Mouse (Mus musculus): ENCODE measurements around the gene Fubp1. TPM values are rescaled to one million over a fixed set of nuclear protein-coding genes. Genes with fewer than 3 reads are reported as not detected.

Fubp1 gene
- polyA plus RNA-seq, 1 experiment from 2014 or later = 53.0 TPM

- Histone ChIP-seq H3K36me3 (ENCODE audit: control insufficient read depth, insufficient read depth) (no peaks in the 10 kb centered on the region), H3K4me3 (ENCODE audit: low read depth, low read length) (peak within 1 kb of the TSS; percentile 60), H3K9me3 (replicated peaks; ENCODE audit: control insufficient read depth, low read length) (no peaks in the 10 kb centered on the region), H3K4me1 (ENCODE audit: control insufficient read depth, low read depth, low read length) (peaks cover 6% of the 10 kb centered on the region), H3K27me3 (ENCODE audit: control insufficient read depth, insufficient read depth, low read depth, low read length) (peaks cover 56% of the 10 kb centered on the region), H3K4me2 (ENCODE audit: low read depth, low read length) (peak within 1 kb of the TSS; percentile 62), H3K27ac (ENCODE audit: low read length) (no peak within 1 kb of the TSS), H3K9ac (ENCODE audit: low read depth, low read length) (peak within 1 kb of the TSS; percentile 54)
- ATAC-seq (ENCODE audit: low read depth) = no peak
- WGBS (ENCODE audit: insufficient replicate concordance) = 9% methylated on average over 13 of the region's 13 CpGs
These were observed 55.8 kb downstream of the Fubp1 start, which contains the start of gene Nexn for GRCm38 (mm10) chr3:152266036-152266421. Nexn (minus strand) TSS chr3:152266350.

DNA sequence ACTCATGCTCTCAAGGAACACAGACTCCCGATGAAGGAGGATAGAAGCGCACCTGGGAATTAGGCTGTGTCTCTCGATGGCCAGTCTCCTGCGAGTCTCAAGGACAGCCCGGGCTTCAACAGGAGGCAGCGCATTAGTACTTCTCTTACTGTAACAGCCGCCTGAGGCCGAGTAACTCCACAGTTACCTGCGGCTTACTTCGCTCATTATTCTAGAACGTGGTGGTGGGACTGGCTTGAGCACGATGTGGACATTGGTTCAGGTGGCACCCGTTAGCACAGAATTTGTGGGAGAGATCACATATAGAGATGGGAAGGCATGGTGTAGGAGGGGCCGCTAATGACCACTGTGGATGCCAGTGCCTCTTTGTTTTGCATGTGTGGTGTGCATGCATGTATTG is 57.9 kb downstream of the Fubp1 start:
- no peak overlapping the region for H3K9ac ChIP-seq (ENCODE audit: low read depth, low read length)
- no peak overlapping the region for H3K4me2 ChIP-seq (ENCODE audit: low read depth, low read length)
- H3K27me3 ChIP-seq (ENCODE audit: control insufficient read depth, insufficient read depth, low read depth, low read length) = peaks cover 50% of the 10 kb centered on the region
- peaks cover 2% of the 10 kb centered on the region; the same call in 1 of the 2 replicates for H3K4me1 ChIP-seq (ENCODE audit: control insufficient read depth, low read depth, low read length)
- ATAC-seq (ENCODE audit: low read depth) = no peak
- no peak overlapping the region for H3K4me3 ChIP-seq (ENCODE audit: low read depth, low read length)
- H3K36me3 ChIP-seq (ENCODE audit: control insufficient read depth, insufficient read depth) = no peaks in the 10 kb centered on the region
- WGBS (ENCODE audit: insufficient replicate concordance) = 78% methylated on average over 14 of the region's 14 CpGs
- H3K9me3 ChIP-seq (replicated peaks; ENCODE audit: control insufficient read depth, low read length) = no peaks in the 10 kb centered on the region
- no peak overlapping the region for H3K27ac ChIP-seq (ENCODE audit: low read length)

GRCm38 (mm10) chr3:152271071-152271710 is 61.0 kb downstream of the Fubp1 start:
- Histone ChIP-seq H3K36me3 (ENCODE audit: control insufficient read depth, insufficient read depth) (no peaks in the 10 kb centered on the region), H3K27me3 (ENCODE audit: control insufficient read depth, insufficient read depth, low read depth, low read length) (peaks cover 21% of the 10 kb centered on the region), H3K27ac (ENCODE audit: low read length) (no peak overlapping the region), H3K4me1 (ENCODE audit: control insufficient read depth, low read depth, low read length) (no peaks in the 10 kb centered on the region; the same call in 1 of the 2 replicates), H3K9me3 (replicated peaks; ENCODE audit: control insufficient read depth, low read length) (no peaks in the 10 kb centered on the region), H3K4me3 (ENCODE audit: low read depth, low read length) (no peak overlapping the region), H3K9ac (ENCODE audit: low read depth, low read length) (no peak overlapping the region), H3K4me2 (ENCODE audit: low read depth, low read length) (no peak overlapping the region)
- WGBS (ENCODE audit: insufficient replicate concordance) = 79% methylated on average over 10 of the region's 10 CpGs
- no peak for ATAC-seq (ENCODE audit: low read depth)

GRCm38 (mm10) chr3:152271876-152272275 is 61.7 kb downstream of the Fubp1 start:
- H3K4me2 ChIP-seq (ENCODE audit: low read depth, low read length) = no peak overlapping the region
- no peaks in the 10 kb centered on the region for H3K9me3 ChIP-seq (replicated peaks; ENCODE audit: control insufficient read depth, low read length)
- no peaks in the 10 kb centered on the region for H3K36me3 ChIP-seq (ENCODE audit: control insufficient read depth, insufficient read depth)
- no peak for ATAC-seq (ENCODE audit: low read depth)
- no peak overlapping the region for H3K9ac ChIP-seq (ENCODE audit: low read depth, low read length)
- H3K4me3 ChIP-seq (ENCODE audit: low read depth, low read length) = no peak overlapping the region
- WGBS (ENCODE audit: insufficient replicate concordance) = 69% methylated on average over 6 of the region's 6 CpGs
- H3K4me1 ChIP-seq (ENCODE audit: control insufficient read depth, low read depth, low read length) = no peaks in the 10 kb centered on the region
- no peak overlapping the region for H3K27ac ChIP-seq (ENCODE audit: low read length)
- H3K27me3 ChIP-seq (ENCODE audit: control insufficient read depth, insufficient read depth, low read depth, low read length) = peaks cover 15% of the 10 kb centered on the region

DNA sequence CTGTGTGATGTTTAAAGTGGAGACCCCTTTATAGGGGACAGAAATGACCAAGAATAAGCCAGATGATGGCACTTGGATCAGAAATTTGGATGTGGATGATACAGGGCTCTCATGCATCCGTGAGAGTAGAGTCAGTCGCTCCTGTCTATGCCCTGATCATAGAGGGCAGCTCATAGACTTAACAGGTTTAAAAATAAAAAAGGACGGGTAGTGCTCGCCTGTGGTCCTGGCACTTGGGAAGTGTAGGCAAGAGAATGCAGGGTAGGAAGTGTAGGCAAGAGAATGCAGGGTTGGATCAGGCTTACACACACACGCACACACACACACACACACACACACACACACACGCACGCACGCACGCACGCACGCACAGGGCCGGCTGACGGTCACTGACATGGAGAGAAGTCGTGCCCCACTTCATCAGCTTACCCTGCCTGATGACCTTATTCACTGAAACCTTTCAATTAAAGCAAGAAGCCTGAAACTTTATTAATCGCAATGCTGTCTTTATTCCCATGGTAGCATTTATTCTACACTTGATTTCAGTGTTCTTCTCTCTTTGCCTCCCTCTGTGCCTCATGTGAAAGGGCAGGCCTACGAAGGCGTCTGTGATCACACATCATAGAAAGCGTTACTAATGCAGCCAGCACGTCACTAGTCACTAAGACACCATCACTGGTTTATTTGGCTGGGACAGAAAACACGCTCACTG is 62.9 kb downstream of the Fubp1 start:
- Histone ChIP-seq H3K36me3 (ENCODE audit: control insufficient read depth, insufficient read depth) (no peaks in the 10 kb centered on the region), H3K9ac (ENCODE audit: low read depth, low read length) (no peak overlapping the region), H3K9me3 (replicated peaks; ENCODE audit: control insufficient read depth, low read length) (no peaks in the 10 kb centered on the region), H3K27ac (ENCODE audit: low read length) (no peak overlapping the region), H3K4me1 (ENCODE audit: control insufficient read depth, low read depth, low read length) (no peaks in the 10 kb centered on the region), H3K4me3 (ENCODE audit: low read depth, low read length) (no peak overlapping the region), H3K27me3 (ENCODE audit: control insufficient read depth, insufficient read depth, low read depth, low read length) (peaks cover 3% of the 10 kb centered on the region), H3K4me2 (ENCODE audit: low read depth, low read length) (no peak overlapping the region)
- ATAC-seq (ENCODE audit: low read depth) = no peak
- 81% methylated on average over 19 of the region's 20 CpGs for WGBS (ENCODE audit: insufficient replicate concordance)

DNA sequence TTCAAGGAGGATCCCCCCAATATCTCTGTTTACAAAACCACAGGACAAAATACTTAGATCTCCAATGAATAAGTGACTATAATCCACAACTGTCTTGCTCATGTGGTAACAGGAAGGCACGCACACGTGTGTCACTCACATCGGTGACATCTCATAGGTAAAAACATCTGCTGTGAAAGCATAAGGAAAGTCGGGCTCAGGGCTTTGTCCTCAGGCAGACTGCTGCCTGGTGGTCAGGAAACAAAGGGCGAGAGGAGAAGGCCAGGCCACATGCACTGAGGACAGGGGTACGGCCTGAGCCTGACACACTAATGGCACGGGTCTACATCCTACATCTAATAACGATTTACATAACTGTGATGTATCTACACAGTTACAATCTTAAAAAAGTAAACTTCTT is 64.8 kb downstream of the Fubp1 start:
- H3K4me1 ChIP-seq (ENCODE audit: control insufficient read depth, low read depth, low read length) = no peaks in the 10 kb centered on the region
- H3K4me2 ChIP-seq (ENCODE audit: low read depth, low read length) = no peak overlapping the region
- ATAC-seq (ENCODE audit: low read depth) = no peak
- no peaks in the 10 kb centered on the region for H3K9me3 ChIP-seq (replicated peaks; ENCODE audit: control insufficient read depth, low read length)
- H3K27ac ChIP-seq (ENCODE audit: low read length) = no peak overlapping the region
- H3K36me3 ChIP-seq (ENCODE audit: control insufficient read depth, insufficient read depth) = no peaks in the 10 kb centered on the region
- H3K4me3 ChIP-seq (ENCODE audit: low read depth, low read length) = no peak overlapping the region
- 74% methylated on average over 8 of the region's 8 CpGs for WGBS (ENCODE audit: insufficient replicate concordance)
- H3K9ac ChIP-seq (ENCODE audit: low read depth, low read length) = no peak overlapping the region
- no peaks in the 10 kb centered on the region for H3K27me3 ChIP-seq (ENCODE audit: control insufficient read depth, insufficient read depth, low read depth, low read length)

GRCm38 (mm10) chr3:152276935-152277334 is 66.7 kb downstream of the Fubp1 start:
- Histone ChIP-seq H3K27ac (ENCODE audit: low read length) (no peak overlapping the region), H3K27me3 (ENCODE audit: control insufficient read depth, insufficient read depth, low read depth, low read length) (no peaks in the 10 kb centered on the region), H3K4me1 (ENCODE audit: control insufficient read depth, low read depth, low read length) (no peaks in the 10 kb centered on the region), H3K9ac (ENCODE audit: low read depth, low read length) (no peak overlapping the region), H3K9me3 (replicated peaks; ENCODE audit: control insufficient read depth, low read length) (no peaks in the 10 kb centered on the region), H3K4me2 (ENCODE audit: low read depth, low read length) (no peak overlapping the region), H3K36me3 (ENCODE audit: control insufficient read depth, insufficient read depth) (no peaks in the 10 kb centered on the region), H3K4me3 (ENCODE audit: low read depth, low read length) (no peak overlapping the region)
- no peak for ATAC-seq (ENCODE audit: low read depth)
- 68% methylated on average over 3 of the region's 3 CpGs for WGBS (ENCODE audit: insufficient replicate concordance)

DNA sequence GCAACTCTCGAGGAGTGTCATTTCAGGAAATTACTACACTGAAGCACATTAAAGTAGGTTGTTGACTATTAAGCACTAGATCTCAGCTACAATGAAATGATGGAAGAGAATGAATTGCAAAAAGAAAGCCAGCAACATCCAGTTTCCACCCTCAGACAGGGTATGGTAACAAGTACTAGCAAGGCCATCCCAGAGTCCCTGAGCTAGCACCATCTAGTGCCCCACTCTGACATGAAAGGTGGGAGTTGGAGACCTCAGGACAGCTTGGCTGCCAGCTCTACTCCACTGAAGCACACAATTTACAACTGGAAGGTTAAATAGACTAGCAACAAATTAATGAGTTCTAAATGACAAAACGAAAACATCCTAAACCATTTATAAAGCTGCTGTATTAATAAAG is 67.7 kb downstream of the Fubp1 start:
- Histone ChIP-seq H3K4me2 (ENCODE audit: low read depth, low read length) (no peak overlapping the region), H3K4me1 (ENCODE audit: control insufficient read depth, low read depth, low read length) (no peaks in the 10 kb centered on the region; the same call in 1 of the 2 replicates), H3K9ac (ENCODE audit: low read depth, low read length) (no peak overlapping the region), H3K9me3 (replicated peaks; ENCODE audit: control insufficient read depth, low read length) (no peaks in the 10 kb centered on the region), H3K27me3 (ENCODE audit: control insufficient read depth, insufficient read depth, low read depth, low read length) (no peaks in the 10 kb centered on the region), H3K4me3 (ENCODE audit: low read depth, low read length) (no peak overlapping the region), H3K27ac (ENCODE audit: low read length) (no peak overlapping the region), H3K36me3 (ENCODE audit: control insufficient read depth, insufficient read depth) (no peaks in the 10 kb centered on the region; the same call in 1 of the 2 replicates)
- ATAC-seq (ENCODE audit: low read depth) = no peak
- 71% methylated on average over 2 of the region's 2 CpGs for WGBS (ENCODE audit: insufficient replicate concordance)

- Histone ChIP-seq H3K27me3 (ENCODE audit: control insufficient read depth, insufficient read depth, low read depth, low read length) (no peaks in the 10 kb centered on the region), H3K27ac (ENCODE audit: low read length) (no peak overlapping the region), H3K9ac (ENCODE audit: low read depth, low read length) (no peak overlapping the region), H3K4me1 (ENCODE audit: control insufficient read depth, low read depth, low read length) (no peaks in the 10 kb centered on the region; the same call in 1 of the 2 replicates), H3K9me3 (replicated peaks; ENCODE audit: control insufficient read depth, low read length) (no peaks in the 10 kb centered on the region), H3K36me3 (ENCODE audit: control insufficient read depth, insufficient read depth) (no peaks in the 10 kb centered on the region; the same call in 1 of the 2 replicates), H3K4me3 (ENCODE audit: low read depth, low read length) (no peak overlapping the region), H3K4me2 (ENCODE audit: low read depth, low read length) (no peak overlapping the region)
- ATAC-seq (ENCODE audit: low read depth) = no peak
- WGBS (ENCODE audit: insufficient replicate concordance) = 70% methylated on average over 2 of the region's 2 CpGs
These were observed 68.2 kb downstream of the Fubp1 start for GRCm38 (mm10) chr3:152278431-152278830.

Data from liver, embryonic 16.5 days (tissue).